Mouse (Mus musculus) midbrain, embryonic 11.5 days (tissue): ENCODE data around the gene Vwa5b2. TPM values are rescaled to one million over a fixed set of nuclear protein-coding genes. Genes with fewer than 3 reads are reported as not detected.

Experiments
- ATAC-seq: fragments of 200-750 bp; cut with Nextera tagmentation; 2 replicates; pipeline ENCODE4 v1.8.0; 2017; ENCODE audit warnings: moderate TSS enrichment, moderate library complexity; ENCODE audit not compliant: low FRiP score
- DNase-seq: peaks from one replicate; pipeline ENCODE4 v3.0.0; 2015; ENCODE audit warnings: low spot score; ENCODE audit errors: missing footprints
- H3K27ac ChIP-seq: fragments of 300-500 bp; sonication (generic); 2 replicates; pipeline ENCODE4 v1.5.1; 2014; ENCODE audit warnings: low read depth, low read length
- H3K27me3 ChIP-seq: fragments of 300-500 bp; sonication (generic); 2 replicates; pipeline ENCODE4 v1.6.1; 2014; ENCODE audit warnings: mild to moderate bottlenecking, low read length, moderate library complexity, mixed read lengths; ENCODE audit not compliant: control insufficient read depth, insufficient read depth
- H3K36me3 ChIP-seq: fragments of 300-500 bp; sonication (generic); 2 replicates; pipeline ENCODE4 v1.6.1; 2014; ENCODE audit warnings: mild to moderate bottlenecking, low read length, moderate library complexity, mixed read lengths; ENCODE audit not compliant: control insufficient read depth, insufficient read depth
- H3K4me1 ChIP-seq: fragments of 300-500 bp; sonication (generic); 2 replicates; pipeline ENCODE4 v1.6.1; 2014; ENCODE audit warnings: low read length; ENCODE audit not compliant: control insufficient read depth, insufficient read depth
- H3K4me2 ChIP-seq: fragments of 300-500 bp; sonication (generic); 2 replicates; pipeline ENCODE4 v1.6.1; 2014; ENCODE audit warnings: mild to moderate bottlenecking, moderate library complexity
- H3K4me3 ChIP-seq: fragments of 300-500 bp; sonication (generic); 2 replicates; pipeline ENCODE4 v1.5.1; 2014; ENCODE audit warnings: low read depth, low read length
- H3K9ac ChIP-seq: fragments of 300-500 bp; sonication (generic); 2 replicates; pipeline ENCODE4 v1.6.1; 2014; ENCODE audit warnings: low read length
- H3K9me3 ChIP-seq: fragments of 300-500 bp; sonication (generic); 2 replicates; pipeline ENCODE4 v1.6.1; 2016; ENCODE audit warnings: low read length; ENCODE audit not compliant: control insufficient read depth
- WGBS: fragments of 180-500 bp; shearing (Covaris S2); extraction: QIAGEN DNeasy Blood & Tissue Kit; methylation state at CpG from one replicate; pipeline ENCODE4 v1.1.7; 2014; 5-methylcytosine and 5-hydroxymethylcytosine counted together
- microRNA counts: library from miRNA; unstranded; fragments of <30 nt; microRNA quantifications from one replicate; lab custom pipeline; 2015
- microRNA-seq: library from miRNA; unstranded; fragments of <30 nt; microRNA quantifications from one replicate; pipeline ENCODE4, GENCODE M21; 2017
- polyA plus RNA-seq: library from polyadenylated mRNA; unstranded; fragments of >200 nt; fragmentation: Nextera tagmentation; extraction: Ambion mirVana; gene quantifications from 2 replicates; pipeline ENCODE4 v1.2.1, GENCODE M21; 2014

Gene Vwa5b2
- polyA plus RNA-seq, 1 experiment from 2014 or later, result 1.6 TPM

GRCm38 (mm10) chr16:20642161-20642560, 52.9 kb downstream of the Vwa5b2 start:
- Histone ChIP-seq H3K9ac (no peak overlapping the region), H3K4me1 (no peaks in the 10 kb centered on the region), H3K36me3 (no peaks in the 10 kb centered on the region), H3K4me2 (no peak overlapping the region), H3K27ac (no peak overlapping the region), H3K4me3 (no peak overlapping the region), H3K27me3 (no peaks in the 10 kb centered on the region), H3K9me3 (no peaks in the 10 kb centered on the region)
- ATAC-seq (peak; percentile 59), DNase-seq (peak; percentile 92)
- 5% methylated on average over 7 of the region's 8 CpGs for WGBS

GRCm38 (mm10) chr16:20643911-20644310, 54.6 kb downstream of the Vwa5b2 start:
- no peak overlapping the region for H3K9ac ChIP-seq
- H3K9me3 ChIP-seq, result no peaks in the 10 kb centered on the region
- no peaks in the 10 kb centered on the region for H3K27me3 ChIP-seq
- H3K4me1 ChIP-seq, result no peaks in the 10 kb centered on the region
- no peak overlapping the region for H3K27ac ChIP-seq
- no peak overlapping the region for H3K4me2 ChIP-seq
- DNase-seq, result peak; percentile 10
- ATAC-seq, result no peak
- 86% methylated on average over 7 of the region's 7 CpGs for WGBS
- no peak overlapping the region for H3K4me3 ChIP-seq
- H3K36me3 ChIP-seq, result no peaks in the 10 kb centered on the region

DNA sequence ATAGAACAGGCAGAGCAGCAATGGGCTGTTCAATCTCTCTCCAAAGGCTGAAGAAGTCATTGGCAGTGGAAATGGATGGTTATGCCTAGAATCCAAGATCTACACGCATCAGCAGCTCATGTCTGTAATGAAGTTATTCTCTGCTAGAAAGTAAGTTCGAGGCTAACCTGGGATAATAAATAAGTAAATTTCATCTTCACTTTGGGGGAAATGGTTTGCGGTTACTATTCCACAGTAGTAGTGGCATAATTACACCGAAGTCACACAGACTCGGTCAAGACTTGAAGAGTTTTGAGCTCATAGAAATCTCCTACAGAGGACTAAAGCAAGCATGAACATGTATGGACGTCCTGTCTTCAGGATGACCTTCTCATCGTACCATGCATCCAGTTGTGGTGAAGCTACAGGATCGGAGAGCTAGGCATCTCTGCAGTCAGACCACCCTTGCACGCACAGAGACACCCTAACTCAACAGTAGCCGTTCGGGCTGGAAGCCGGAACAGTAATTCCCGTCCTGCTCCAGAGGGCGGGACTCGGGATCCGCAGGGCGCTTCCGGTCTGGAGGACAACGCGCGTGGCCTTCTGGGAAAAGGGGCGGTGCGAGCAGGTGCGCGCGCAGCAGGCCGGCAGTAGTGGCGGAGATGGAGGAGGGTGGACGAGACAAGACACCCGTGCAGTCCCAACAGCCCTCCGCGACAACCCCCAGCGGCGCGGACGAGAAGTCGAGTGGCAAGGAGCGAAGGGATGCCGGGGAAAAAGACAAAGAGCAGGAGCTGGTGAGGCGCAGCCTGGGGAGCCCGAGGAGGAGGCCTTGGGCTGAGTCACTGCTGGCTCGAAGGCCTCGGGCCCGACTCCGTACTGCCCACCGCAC, 62.0 kb downstream of the Vwa5b2 start, which contains the start of gene Psmd2:
Gene Psmd2 (plus strand): TSS at position 577 of the 871 bp plus-strand sequence.
- H3K4me2 ChIP-seq, result peak within 1 kb of the TSS; percentile 89
- peaks cover 8% of the 10 kb centered on the region; the same call in 1 of the 2 replicates for H3K36me3 ChIP-seq
- H3K4me3 ChIP-seq, result peak within 1 kb of the TSS; percentile 67
- peak; percentile 96 for ATAC-seq
- DNase-seq, result peak; percentile 100
- WGBS, result 3% methylated on average over 38 of the region's 46 CpGs
- peaks cover 13% of the 10 kb centered on the region for H3K4me1 ChIP-seq
- no peaks in the 10 kb centered on the region for H3K27me3 ChIP-seq
- H3K9ac ChIP-seq, result peak within 1 kb of the TSS; percentile 71
- no peaks in the 10 kb centered on the region for H3K9me3 ChIP-seq
- H3K27ac ChIP-seq, result peak within 1 kb of the TSS; percentile 10; the same call in 1 of the 2 replicates

DNA sequence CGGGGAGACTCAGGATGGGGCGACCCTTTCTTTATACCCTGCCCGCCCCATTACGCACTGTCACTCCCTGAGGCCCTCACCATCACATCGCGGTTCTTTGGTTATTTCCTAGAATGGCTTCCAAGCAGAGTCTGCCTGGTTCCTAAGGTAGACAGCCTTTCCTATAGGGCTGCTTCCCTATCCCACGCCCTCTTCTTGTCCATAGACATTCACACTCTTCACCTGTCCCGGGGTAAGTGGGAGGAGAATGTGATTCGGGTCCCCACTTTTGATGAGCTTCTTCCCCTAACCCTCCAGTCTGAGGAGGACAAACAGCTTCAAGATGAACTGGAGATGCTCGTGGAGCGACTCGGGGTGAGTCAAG, 62.7 kb downstream of the Vwa5b2 start:
- no peak for DNase-seq
- no peak overlapping the region for H3K27ac ChIP-seq
- H3K36me3 ChIP-seq, result peaks cover 10% of the 10 kb centered on the region; the same call in 1 of the 2 replicates
- WGBS, result 9% methylated on average over 12 of the region's 12 CpGs
- H3K27me3 ChIP-seq, result no peaks in the 10 kb centered on the region
- peak overlapping the region; percentile 67 for H3K4me3 ChIP-seq
- peak overlapping the region; percentile 89 for H3K4me2 ChIP-seq
- H3K9me3 ChIP-seq, result no peaks in the 10 kb centered on the region
- no peak for ATAC-seq
- peaks cover 13% of the 10 kb centered on the region for H3K4me1 ChIP-seq
- H3K9ac ChIP-seq, result peak overlapping the region; percentile 71

DNA sequence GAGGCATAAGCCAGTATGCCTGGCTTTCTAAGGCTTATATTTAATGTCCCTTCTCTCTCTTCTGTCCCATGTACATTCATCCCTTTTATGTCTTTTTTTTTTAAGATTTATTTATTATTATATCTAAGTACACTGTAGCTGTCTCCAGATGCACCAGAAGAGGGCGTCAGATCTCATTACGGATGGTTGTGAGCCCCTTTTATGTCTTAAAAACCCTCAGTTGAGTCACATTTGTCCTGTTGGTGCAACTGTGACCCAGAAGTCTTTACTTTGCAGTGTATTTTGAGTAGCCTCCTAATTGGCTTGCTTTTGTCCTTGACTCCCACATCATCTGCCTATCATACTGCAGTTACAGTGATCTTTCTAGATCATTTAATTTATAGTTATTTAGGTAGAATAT, 64.0 kb downstream of the Vwa5b2 start:
- ATAC-seq, result no peak
- H3K36me3 ChIP-seq, result peaks cover 20% of the 10 kb centered on the region
- WGBS, result 63% methylated on average over 2 of the region's 2 CpGs

More for the DNA sequence above, 64.0 kb downstream of the Vwa5b2 start:
- Histone ChIP-seq H3K27me3 (no peaks in the 10 kb centered on the region), H3K4me1 (peaks cover 13% of the 10 kb centered on the region), H3K27ac (no peak overlapping the region), H3K9me3 (no peaks in the 10 kb centered on the region), H3K4me3 (no peak overlapping the region), H3K9ac (no peak overlapping the region), H3K4me2 (no peak overlapping the region)
- DNase-seq, result peak; percentile 12

MicroRNAs within 50 kb of the gene (microRNA counts, 519-probe panel; counts per million panel counts)
- 4,408 counts per million, percentile 39 among the panel's probes with 10 or more counts for microRNA mmu-miR-1224 (lab: Ali Mortazavi, UCI)

Small RNA genes lying within 50 kb of the gene (microRNA-seq; reads per million reads assigned to microRNA genes)
- gene Mir1224, result 12.7 reads per million, percentile 32 among the genes with 10 or more reads in this experiment

Other genes with a start within 250 kb of the Vwa5b2 start
- gene Abcc5, start 163.1 kb upstream of the Vwa5b2 start, polyA plus RNA-seq, result 58.3 and 61.7 TPM in 2 replicates
- gene Eif2b5, start 90.7 kb upstream of the Vwa5b2 start, polyA plus RNA-seq, result 141 and 148 TPM in 2 replicates
- 47.7 and 49.6 TPM in 2 replicates for gene Dvl3, start 72.5 kb upstream of the Vwa5b2 start, polyA plus RNA-seq
- 867 and 919 TPM in 2 replicates for gene Ap2m1, start 54.0 kb upstream of the Vwa5b2 start, polyA plus RNA-seq
- 62.2 and 64.4 TPM in 2 replicates for gene Abcf3, start 40.9 kb upstream of the Vwa5b2 start, polyA plus RNA-seq
- gene Eef1akmt4, start 22.1 kb downstream of the Vwa5b2 start, polyA plus RNA-seq, result 25.6 and 26.6 TPM in 2 replicates
- 0.50 TPM in 1 of 2 replicates, not detected in the other for gene Gm49333, start 22.1 kb downstream of the Vwa5b2 start, polyA plus RNA-seq
- 54.6 and 55.1 TPM in 2 replicates for gene Alg3, start 22.3 kb downstream of the Vwa5b2 start, polyA plus RNA-seq
- 4.9 and 5.2 TPM in 2 replicates for gene Camk2n2, start 31.8 kb downstream of the Vwa5b2 start, polyA plus RNA-seq
- 2.5 and 4.0 TPM in 2 replicates for gene Ece2, start 40.4 kb downstream of the Vwa5b2 start, polyA plus RNA-seq
- 474 and 502 TPM in 2 replicates for gene Psmd2, start 62.2 kb downstream of the Vwa5b2 start, polyA plus RNA-seq
- gene Eif4g1, start 78.8 kb downstream of the Vwa5b2 start, polyA plus RNA-seq, result 132 and 142 TPM in 2 replicates
- gene Fam131a, start 103.8 kb downstream of the Vwa5b2 start, polyA plus RNA-seq, result 8.8 and 12.5 TPM in 2 replicates
- gene Polr2h, start 128.2 kb downstream of the Vwa5b2 start, polyA plus RNA-seq, result 104 and 119 TPM in 2 replicates
- gene Clcn2, start 128.3 kb downstream of the Vwa5b2 start, polyA plus RNA-seq, result 15.1 and 16.0 TPM in 2 replicates
- 2.6 and 2.7 TPM in 2 replicates for gene Chrd, start 143.7 kb downstream of the Vwa5b2 start, polyA plus RNA-seq
- gene Thpo, start 145.0 kb downstream of the Vwa5b2 start, polyA plus RNA-seq, result 0.37 and 0.71 TPM in 2 replicates